ENCODE assay signal across 9 mouse cellular contexts in the genomic region with DNA sequence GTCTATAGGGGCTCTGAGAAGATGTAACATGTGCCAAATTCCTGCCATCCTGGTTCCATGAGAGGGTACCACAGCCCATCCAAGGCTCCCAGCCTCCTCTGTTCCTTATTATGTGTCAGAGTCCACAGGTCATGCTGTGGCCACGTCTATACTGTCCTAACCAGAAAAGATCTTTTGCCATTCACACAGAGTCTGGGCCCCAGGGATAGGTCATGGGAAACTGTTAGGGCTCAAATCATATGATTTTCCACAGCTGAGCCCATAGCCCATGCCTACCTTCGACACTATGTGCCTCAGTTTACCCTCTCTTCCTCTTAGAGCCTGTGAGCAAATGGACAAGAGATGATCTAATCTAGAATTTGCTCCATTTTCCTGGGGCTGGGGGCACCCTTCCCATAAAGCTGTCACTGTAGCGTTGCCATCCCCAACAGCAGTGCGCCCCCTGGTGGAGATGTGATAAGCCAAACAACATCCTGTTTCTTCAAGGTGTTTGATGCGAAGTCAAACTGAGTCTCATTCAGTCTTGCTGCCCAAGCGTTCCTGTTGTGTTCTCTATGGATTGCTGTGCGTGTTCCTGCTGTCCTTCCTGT. TPM values are rescaled to one million over a fixed set of nuclear protein-coding genes. Genes with fewer than 3 reads are reported as not detected.
DNase-seq lines count a peak whose midpoint lies in the region; ATAC-seq lines count a peak whose summit lies in the region.
"Had no signal": no experiment of that assay in that cellular context is flagged by ENCODE, and none has a peak within 500 bp of the region (broad histone marks: within the 10 kb centered on the region; RNA-seq: fewer than 3 reads in every experiment).

No protein-coding gene starts in this region.

- H3K4me2 ChIP-seq in heart, embryonic 11.5 days = no peak overlapping the region
- no peak overlapping the region for H3K4me2 ChIP-seq in forebrain, embryonic 16.5 days (ENCODE audit: low read length)
- H3K4me2 ChIP-seq: lung, embryonic 15.5 days had no signal

- no peaks in the 10 kb centered on the region for H3K36me3 ChIP-seq in heart, embryonic 11.5 days (ENCODE audit: control insufficient read depth, insufficient read depth, low read length)
- no peaks in the 10 kb centered on the region for H3K36me3 ChIP-seq in forebrain, embryonic 16.5 days (ENCODE audit: control insufficient read depth, insufficient read depth)
- H3K36me3 ChIP-seq: lung, embryonic 15.5 days had no signal

- peaks cover 2% of the 10 kb centered on the region; the same call in 1 of the 2 replicates for H3K27me3 ChIP-seq in heart, embryonic 11.5 days (ENCODE audit: control insufficient read depth, insufficient read depth, low read length)
- H3K27me3 ChIP-seq in forebrain, embryonic 16.5 days (replicated peaks; ENCODE audit: control insufficient read depth, insufficient read depth, low read length) = no peaks in the 10 kb centered on the region
- H3K27me3 ChIP-seq: lung, embryonic 15.5 days had no signal

- no peak for ATAC-seq in heart, embryonic 11.5 days (replicated peaks; ENCODE audit: insufficient number of reproducible peaks, low FRiP score, low TSS enrichment)
- ATAC-seq in forebrain, embryonic 16.5 days = peak; percentile 49

- intact Hi-C loops in left cerebral cortex, postnatal 4 days (cut with DNase I) = loop anchor here (5.0 kb wide), 1 partner anchor 45 kb away; a partner anchor contains a TSS

- no peaks in the 10 kb centered on the region for H3K4me1 ChIP-seq in heart, embryonic 11.5 days (ENCODE audit: control insufficient read depth, insufficient read depth, low read length)
- peaks cover 5% of the 10 kb centered on the region for H3K4me1 ChIP-seq in forebrain, embryonic 16.5 days (replicated peaks; ENCODE audit: control insufficient read depth, insufficient read depth, low read length)
- H3K4me1 ChIP-seq: lung, embryonic 15.5 days had no signal

- no peak overlapping the region for H3K27ac ChIP-seq in heart, embryonic 11.5 days (ENCODE audit: low read depth, low read length)
- H3K27ac ChIP-seq in forebrain, embryonic 16.5 days (ENCODE audit: low read length) = no peak overlapping the region
- H3K27ac ChIP-seq: lung, embryonic 15.5 days had no signal

- no peak overlapping the region for H3K4me3 ChIP-seq in heart, embryonic 11.5 days (ENCODE audit: low read depth, low read length)
- no peak overlapping the region for H3K4me3 ChIP-seq in forebrain, embryonic 16.5 days (replicated peaks; ENCODE audit: low read length)
- H3K4me3 ChIP-seq: lung, embryonic 15.5 days had no signal

- WGBS in heart, embryonic 11.5 days (ENCODE audit: insufficient replicate concordance) = 11% methylated on average over 7 of the region's 7 CpGs
- 11% methylated on average over 7 of the region's 7 CpGs for WGBS in forebrain, embryonic 16.5 days

- no peaks in the 10 kb centered on the region for H3K9me3 ChIP-seq in heart, embryonic 11.5 days (replicated peaks; ENCODE audit: control insufficient read depth, low read length)
- H3K9me3 ChIP-seq in forebrain, embryonic 16.5 days (ENCODE audit: control insufficient read depth, low read length) = no peaks in the 10 kb centered on the region
- H3K9me3 ChIP-seq: lung, embryonic 15.5 days had no signal

- DNase-seq in heart, adult 8-10 months (ENCODE audit: low spot score) = peak; percentile 65
- DNase-seq in cerebellum, adult 11 months = peak; percentile 82
- DNase-seq in induced T-regulatory cell, adult 2 months (ENCODE audit: low read depth) = peak; percentile 82
- DNase-seq in left cerebral cortex, postnatal 4 days = peak; percentile 93
- peak; percentile 73 for DNase-seq in naive thymus-derived CD4-positive, alpha-beta T cell, adult 2 months (ENCODE audit: low read depth)
- peak; percentile 69 to 93 for DNase-seq in spleen, postnatal 4 days (ENCODE audit: low spot score in 2 of 2)

- H3K9ac ChIP-seq in heart, embryonic 11.5 days (ENCODE audit: low read depth, low read length) = no peak overlapping the region
- H3K9ac ChIP-seq in forebrain, embryonic 16.5 days (replicated peaks; ENCODE audit: low read depth, low read length) = no peak overlapping the region
- H3K9ac ChIP-seq: lung, embryonic 15.5 days had no signal

RNA-seq across cellular contexts. Expression of a gene that starts 44.9 kb away (rescaled TPM):
- total RNA-seq in heart, adult 8-10 months (2022) = 1 to 10 TPM; 2.8 to 4.7 (median 3.8) TPM
- polyA plus RNA-seq in heart, embryonic 11.5 days (2014; fragmentation: Nextera tagmentation; extraction: Ambion mirVana) = 0.25 and 0.26 TPM in 2 replicates
- polyA plus RNA-seq in forebrain, embryonic 16.5 days (2015; fragmentation: Nextera tagmentation; extraction: Ambion mirVana) = 21.7 and 24.4 TPM in 2 replicates
- total RNA-seq in left cerebral cortex, postnatal 4 days (2021) = 10 to 100 TPM; 63.1 to 63.3 TPM

RNA-seq across cellular contexts. Expression of a gene that starts 45.3 kb away (rescaled TPM):
- not detected for total RNA-seq in heart, adult 8-10 months (2022)
- not detected in 2 replicates for polyA plus RNA-seq in heart, embryonic 11.5 days (2014; fragmentation: Nextera tagmentation; extraction: Ambion mirVana)
- 0.19 TPM in 1 of 2 replicates, not detected in the other for polyA plus RNA-seq in forebrain, embryonic 16.5 days (2015; fragmentation: Nextera tagmentation; extraction: Ambion mirVana)
- not detected for total RNA-seq in left cerebral cortex, postnatal 4 days (2021)
- polyA plus RNA-seq: lung, embryonic 15.5 days had no signal

Comparison
In these comparisons a context has a peak if more than half of its experiments do, and no peak if none do; other contexts are left out.
1. RNA of a gene that starts 44.9 kb away (total RNA-seq): 63.1 to 63.3 TPM in left cerebral cortex, postnatal 4 days; 2.8 to 4.7 TPM in heart, adult 8-10 months; every median in the first group is over 10 times any median in the second.
2. Peak in every context shown above with its lines, with median percentiles within 50 percentile points of each other: DNase-seq.